Mouse (Mus musculus) spleen, postnatal 10 days (tissue): ENCODE data around the gene Mgat5.

Experiments used
- DNase-seq, 2 experiments: peaks; one replicate each; pipeline ENCODE4 v3.0.0; 2021 to 2022; ENCODE audit warnings: low spot score in 2 of 2

The Mgat5 gene

DNA sequence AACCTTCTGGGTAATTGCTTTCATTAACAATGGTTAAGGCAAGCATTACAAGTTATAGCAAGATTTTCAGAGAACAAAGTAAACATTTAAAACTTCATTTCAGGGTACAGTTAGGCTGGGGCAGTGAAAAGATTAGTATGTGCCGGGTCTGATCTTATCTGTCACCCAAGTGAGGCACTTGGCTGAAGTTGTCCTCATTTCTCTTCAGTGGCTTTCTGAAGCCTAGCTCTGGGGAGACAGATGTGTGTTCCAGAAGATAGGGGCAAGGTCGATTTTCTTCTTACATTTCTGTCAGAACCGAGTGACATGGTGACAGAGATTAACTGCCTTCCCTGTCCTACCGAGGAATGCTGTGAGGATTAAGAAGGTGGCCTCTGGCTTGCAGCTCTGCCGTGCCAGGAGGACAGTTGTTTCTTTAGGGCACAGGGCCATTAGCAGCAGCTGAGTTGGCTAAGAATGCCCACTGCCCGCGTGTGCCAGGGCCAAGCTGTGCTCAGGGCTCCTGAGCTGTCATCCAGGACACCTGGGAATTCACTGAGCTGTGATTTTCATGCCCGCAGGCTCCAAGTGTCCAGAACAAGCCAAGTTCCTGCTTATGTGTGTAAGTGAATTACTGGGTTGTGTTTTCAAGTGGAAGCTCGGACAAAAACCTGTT lies 134.1 kb downstream of the Mgat5 start:
- no peak for DNase-seq

DNA sequence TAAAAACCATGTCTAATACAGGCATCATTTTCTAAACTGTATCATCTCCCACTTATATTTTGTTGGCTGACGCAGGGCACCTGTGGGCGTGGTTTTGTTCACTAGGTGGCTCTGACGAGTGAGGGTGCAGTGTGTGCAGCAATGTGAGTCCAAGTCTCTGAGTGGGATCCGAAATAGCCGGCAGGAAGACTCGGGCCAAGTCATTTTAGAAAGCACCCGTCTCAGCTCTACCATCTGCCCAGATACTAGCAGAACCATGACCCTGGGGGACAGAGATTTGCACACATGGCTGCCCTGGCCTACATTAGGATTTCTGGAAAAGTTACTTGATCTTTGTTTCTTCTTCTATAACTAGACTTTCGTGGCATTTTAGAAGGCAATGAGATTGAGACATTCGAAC lies 135.5 kb downstream of the Mgat5 start:
- DNase-seq: no peak

DNA sequence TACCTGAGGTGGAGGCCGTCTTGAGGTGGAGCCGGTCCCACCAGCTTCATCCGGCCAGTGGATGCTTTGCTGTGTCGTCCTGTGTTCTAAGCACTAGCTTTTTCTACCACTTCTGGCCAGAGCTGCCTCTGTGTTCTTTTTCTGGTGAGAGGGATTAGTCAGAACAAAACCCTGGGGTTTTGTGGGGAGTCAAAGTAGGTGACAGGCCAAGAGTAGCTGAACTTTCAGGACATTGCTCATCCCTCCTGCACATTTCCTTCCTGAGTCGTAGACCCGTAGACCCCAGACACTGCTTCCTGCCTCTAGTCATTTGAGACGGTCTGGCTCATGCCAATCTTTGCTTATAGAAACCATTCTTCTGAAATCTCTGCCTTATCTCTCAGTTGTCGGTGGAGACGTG lies 140.1 kb downstream of the Mgat5 start:
- DNase-seq: no peak

DNA sequence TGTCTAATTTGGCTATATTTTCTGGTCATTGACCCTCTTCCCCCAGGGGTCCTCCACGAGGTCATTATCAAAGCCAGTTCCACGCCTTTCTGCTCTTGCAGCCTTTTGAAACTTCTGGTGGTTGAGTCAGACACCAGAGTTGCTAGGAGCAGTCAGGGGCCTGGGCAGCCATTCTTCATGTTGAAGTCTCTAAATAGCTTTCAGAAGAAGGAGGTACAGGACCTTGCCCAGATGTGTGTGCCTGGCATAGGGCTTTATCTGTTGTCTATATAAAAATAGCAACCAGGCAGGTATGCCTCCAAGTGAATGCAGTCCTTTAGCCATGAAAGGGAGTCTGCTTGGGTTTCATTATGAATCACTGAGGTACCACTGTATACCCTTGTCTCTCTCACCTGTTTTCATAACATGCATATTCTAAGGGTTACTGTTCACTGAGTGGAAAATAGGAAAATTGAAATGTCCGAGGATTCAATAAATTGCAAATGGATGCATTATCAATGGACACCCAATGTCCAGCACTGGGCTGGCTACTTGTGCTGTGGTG lies 141.9 kb downstream of the Mgat5 start:
- DNase-seq: no peak

DNA sequence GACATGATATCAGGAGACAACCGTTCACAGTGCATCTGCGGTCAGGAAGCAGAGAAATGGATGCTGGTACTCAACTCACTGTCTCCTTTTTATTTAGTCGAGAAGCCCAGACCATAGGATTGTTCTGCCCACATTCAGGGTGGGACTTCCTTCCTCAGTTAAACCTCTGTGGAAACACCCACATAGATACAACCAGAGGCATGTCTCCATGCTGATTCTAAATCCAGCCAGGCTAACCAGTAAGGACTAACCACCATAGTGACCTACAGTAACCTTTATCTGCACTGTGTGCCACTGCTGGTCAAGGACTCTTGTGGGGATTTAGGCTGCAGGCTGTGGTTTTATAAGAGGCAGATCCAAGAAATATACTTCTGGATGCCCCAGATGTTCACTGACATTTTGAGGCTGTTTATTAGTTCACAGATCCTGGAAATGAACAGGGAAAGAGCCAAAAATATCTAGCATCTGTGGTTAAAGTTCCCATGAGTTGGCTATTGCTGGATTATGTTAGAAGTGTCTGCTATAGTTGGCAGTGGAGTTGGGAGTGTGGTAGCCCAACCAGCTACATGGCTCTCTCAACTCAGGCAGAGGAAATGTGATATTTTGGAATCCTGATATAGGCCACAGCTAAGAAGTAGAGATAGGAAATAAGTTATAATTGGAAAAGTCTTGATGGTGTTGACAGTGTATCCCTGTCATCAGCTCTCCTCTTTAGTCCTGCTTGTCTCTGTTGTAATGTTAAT lies 143.2 kb downstream of the Mgat5 start:
- no peak for DNase-seq

DNA sequence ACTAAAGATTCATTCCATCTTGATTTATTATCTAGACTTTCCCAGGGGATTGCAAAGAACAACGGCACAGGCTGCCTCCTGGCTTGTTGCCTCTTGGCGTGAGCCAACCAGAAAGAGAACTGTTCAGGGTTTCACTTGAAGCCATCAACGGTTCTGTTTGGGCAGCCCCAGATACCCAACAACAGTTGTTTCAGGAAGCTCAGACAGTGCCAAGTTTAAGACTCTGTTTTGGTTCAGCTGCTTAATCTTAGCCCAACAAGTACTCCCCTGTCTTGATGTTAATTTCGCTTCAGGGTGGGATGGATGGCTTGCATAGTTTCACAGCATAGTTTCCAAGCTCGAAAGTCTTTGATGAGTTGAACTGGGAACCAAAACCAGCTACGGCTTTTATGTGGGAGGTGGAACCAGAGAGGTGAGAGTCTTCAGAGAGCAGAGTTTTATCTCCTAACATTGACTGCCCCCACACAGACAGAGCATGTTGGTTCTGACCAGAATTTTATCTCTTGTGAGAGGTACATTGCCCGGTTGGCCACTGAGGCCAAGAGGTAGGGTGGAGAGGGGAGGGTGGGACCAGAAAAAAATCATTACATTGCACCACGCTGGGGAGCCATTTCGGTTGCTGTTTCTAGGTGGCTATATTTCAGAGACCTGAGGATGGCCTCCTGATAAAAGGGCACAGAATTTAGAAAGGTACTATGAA lies 144.0 kb downstream of the Mgat5 start:
- no peak for DNase-seq

DNA sequence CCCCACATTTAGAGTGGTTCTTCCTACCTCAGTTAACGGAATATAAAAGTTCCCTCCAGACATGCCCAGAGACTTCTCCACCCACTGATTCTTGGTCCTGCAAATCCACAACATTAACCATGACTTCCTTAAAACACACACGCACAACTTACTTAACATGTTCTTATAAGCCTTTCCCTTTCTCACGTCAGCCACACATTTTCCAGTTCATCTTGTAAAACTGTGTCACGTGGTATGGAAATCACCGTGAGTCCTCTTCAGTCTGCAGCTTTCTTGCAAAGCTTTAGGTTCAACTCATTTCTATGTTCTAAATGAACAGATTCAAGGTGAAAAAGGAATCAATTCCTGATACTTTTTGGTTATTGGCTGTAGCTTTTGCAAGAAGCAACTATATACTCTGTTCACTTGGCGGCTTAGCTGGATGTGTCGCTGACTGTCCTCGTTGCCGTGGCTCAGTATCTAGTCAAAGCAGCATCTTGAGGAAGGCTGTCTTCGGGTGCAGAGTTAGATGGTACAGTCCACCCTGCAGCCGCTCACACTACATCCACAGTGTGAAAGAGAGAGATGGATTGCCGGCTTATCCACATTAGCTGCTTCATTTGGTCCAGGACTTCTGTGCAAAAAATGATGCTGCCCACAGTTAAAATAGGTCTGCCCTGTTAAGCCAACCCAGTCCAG lies 146.7 kb downstream of the Mgat5 start:
- DNase-seq: no peak

DNA sequence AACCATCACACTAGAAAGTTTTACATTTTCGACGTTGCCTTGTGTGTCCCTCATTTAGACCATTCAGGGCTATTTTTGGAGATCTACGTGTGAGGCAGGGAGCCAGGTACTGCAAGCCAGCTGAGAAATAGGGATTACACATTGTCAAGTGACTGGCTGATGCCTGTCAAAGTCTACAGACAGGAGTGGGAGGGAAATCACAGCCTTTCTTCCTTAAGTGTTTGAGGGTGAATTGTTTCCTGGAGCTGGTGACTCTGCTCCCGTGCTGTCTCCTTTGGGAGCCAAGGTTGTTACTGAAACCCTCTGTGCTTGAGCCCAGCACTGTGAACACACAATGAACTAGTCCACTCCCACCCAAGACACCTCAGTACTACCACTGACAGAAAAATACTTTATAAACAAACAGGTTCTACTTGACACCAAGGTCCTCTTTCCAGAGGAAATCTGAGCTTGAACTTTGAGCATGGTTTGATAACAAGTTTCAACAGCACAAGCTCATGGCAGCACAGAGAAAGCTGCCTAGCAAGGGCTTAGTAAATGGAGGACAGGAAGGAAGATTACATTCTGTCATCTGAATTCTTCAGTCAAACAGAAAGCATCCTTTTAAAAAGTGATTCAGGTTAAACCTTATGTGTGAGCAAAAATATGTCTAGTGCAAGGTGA lies 147.4 kb downstream of the Mgat5 start:
- no peak for DNase-seq

DNA sequence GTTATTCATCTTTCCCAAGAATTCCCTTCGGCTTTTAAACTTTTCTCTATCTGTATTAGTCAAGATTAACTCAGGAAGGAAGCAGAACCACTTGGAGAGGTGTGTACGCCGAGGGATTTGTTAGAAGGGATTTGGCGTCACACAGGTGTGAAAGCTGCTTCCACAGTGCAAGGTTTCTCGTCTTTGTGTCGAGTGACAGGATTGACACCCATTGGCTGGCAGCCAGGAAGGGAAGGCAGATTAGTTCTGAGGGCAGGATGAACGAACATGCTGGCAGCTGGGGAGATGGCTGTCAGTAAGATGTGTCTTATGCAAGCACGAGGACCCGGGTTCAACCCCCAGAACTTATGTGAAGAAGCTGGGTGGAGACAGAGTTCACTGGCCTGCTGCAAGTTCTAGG lies 148.6 kb downstream of the Mgat5 start:
- no peak for DNase-seq

DNA sequence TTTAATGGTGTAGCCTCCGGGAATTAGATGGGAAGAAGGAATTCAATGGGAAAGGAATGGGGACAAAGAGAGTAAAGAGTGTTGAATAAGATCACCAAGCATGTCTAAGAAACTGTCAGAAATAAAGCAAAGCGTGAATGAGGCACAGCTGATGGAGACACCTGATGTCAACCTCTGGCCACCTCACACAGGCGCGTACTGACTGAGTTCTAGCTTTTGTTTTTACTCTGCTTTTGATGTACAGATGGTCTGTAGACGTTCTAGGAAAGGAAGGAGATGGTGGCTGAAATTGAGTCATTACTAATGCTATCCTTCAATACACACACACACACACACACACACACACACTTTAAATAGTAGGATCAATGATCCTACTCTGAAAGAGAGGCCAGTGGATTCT lies 149.3 kb downstream of the Mgat5 start:
- no peak for DNase-seq

DNA sequence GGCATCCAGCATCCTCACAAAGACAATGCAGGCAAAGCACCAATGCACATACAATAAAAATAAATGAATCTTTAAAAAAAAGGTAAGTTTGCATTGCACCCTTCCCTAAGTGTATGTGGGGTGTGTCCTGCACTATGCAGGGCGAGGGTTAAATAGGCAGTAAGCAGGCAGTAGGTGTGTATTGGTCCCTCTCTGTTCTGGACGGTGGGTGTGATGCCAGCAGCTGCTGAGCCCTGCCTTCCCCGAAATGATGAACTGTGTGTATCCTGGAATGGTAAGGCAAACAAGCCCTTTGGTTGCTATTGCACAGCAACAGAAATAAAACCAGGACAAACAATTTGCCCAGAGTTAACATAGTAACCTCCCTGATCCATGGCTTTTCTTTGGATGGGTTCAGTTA lies 150.2 kb downstream of the Mgat5 start:
- no peak for DNase-seq

DNA sequence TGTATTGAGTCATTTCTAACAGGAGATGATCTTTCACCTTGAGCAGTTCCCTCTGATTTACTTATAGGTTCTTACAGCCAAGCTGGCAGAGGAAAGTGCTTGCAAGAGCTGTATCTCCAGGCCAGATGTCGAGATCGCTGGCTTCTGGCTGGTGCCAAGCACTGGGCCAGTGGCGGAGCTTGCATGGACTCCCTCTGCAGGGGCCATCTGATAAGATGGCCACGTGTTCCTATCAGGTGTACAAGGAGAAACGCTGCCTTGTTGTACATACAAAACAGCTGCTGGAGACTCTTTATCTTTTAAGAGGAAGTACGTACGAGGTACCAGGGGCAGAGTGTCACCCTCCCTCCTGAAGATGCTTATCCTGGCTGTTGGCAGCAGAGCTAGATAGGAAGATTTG lies 158.8 kb downstream of the Mgat5 start:
- no peak for DNase-seq

DNA sequence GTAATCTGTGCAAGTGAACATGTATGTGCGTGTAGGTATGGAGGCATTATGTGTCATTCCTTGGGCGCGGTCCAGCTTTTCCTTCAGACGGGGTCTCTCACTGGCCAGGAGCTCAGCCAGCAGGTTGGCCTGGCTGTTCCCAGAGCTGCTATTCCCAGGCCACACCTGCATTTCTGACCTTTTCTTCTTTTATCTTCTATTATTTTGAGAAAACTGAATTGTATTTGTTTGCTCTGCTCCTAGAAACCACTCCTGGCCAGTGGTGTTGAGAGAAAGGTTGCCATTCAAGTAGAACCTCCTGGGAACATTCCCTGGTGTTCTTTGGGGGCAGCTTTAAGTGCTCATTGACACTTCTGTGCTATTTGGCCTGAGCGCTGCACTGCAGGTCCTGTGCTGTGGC lies 160.9 kb downstream of the Mgat5 start:
- no peak for DNase-seq

DNA sequence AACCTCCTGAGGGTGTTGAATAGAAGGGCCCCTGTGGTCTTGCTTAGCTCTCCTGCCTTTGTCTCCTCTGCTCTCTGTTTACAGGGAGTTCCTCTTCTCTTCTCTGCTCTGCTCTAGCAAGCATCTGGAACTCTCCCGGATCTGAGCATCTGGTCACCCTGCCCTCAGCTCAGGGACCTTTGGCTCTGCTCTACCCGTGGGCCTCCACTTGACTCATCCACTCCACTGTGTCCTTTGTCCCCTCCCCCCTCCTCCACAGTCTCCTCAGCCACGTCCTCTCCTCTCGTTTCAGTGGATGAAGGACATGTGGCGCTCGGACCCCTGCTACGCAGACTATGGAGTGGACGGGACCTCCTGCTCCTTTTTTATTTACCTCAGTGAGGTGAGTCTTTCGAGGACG lies 161.3 kb downstream of the Mgat5 start:
- DNase-seq: no peak

DNA sequence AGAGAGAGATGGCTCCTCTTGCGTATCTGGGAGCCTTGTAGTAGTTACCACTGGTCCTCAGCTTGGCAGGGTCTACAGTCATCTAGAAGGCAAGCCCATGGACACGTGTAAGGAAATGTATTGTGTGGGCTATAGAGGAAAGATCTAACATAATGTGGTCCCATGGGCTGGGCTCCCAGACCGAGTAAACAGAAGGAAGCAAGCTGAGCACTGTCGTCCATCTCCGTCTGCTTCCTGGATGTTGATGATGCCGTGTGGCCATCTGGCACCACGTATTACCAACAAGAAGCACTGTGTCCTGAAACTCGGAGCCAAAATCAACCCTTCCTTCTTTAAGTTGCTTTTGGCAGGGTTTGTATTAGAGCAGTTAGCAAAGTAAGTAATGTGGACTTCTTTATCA lies 163.7 kb downstream of the Mgat5 start:
- DNase-seq: no peak

DNA sequence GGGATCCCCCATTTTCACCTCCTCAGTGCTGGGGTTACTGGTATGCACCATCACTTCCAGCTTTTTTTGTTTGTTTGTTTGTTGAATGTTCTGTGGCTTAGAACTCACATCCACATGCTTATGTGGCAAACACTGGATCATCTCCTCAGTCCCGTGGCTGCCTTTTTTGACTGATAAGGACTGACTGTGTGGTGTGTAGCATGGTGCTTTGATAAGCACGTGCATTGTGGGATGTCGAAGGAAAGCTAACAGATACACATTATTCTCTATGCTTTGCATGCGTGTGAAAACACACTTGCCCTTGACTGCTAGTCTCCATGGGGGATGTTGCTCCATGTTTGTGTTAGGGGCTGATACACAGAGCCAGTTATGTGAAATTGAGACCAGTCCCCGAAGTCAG lies 164.7 kb downstream of the Mgat5 start:
- no peak for DNase-seq

DNA sequence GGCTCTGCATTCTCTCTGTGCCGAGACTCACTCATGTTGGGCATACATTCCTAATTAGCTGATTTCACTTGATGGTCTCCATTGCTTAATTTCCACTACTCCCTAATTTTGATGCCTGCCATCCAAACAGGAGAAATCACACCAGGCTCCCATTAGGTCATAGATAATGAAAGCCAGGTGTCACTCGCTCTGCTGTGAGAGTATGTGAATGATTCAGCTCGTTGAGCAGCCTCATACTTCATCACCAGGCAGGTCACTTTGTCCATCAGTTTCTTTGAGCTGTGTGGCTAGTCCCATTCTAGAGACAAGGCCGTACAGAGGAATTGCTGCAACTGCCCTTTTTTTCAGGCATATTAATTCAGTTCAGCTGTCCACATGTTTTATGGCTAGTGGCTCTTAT lies 167.3 kb downstream of the Mgat5 start:
- DNase-seq: no peak

DNA sequence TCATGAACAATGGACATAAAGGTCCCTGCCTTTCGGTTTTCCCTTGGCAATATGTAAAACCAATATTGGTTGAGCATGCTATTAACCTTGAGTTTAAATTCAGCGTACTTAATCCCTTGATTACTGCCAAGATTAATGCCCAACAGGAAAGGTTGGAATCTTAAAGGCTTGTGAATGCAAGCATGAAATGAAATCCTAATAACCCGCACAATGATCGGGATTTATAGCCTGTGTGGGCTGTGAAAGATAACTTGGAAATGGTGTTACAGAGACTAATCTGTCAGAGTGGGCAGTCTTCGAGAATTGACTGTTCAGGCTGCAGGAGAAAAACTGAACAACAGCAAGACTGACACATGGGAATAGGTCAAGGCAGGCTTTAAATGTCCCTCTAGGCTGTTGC lies 168.7 kb downstream of the Mgat5 start:
- no peak for DNase-seq

DNA sequence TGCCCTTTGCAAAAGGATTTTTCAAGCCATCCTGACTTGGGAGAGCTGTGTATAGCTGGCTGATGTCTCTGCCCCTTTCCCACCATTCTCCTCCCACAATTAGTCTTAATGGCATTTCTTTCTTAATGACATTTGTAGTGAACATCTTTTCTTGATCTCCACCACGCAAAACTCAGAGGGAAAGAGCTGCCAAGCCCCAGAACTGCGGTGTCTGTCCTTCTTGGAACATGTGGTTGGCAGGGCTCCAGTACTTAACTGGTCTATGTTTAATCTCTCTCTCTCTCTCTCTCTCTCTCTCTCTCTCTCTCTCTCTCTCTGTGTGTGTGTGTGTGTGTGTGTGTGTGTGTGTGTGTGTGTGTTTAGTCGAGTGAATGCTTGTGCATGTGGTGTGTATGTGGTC lies 169.3 kb downstream of the Mgat5 start:
- DNase-seq: no peak

DNA sequence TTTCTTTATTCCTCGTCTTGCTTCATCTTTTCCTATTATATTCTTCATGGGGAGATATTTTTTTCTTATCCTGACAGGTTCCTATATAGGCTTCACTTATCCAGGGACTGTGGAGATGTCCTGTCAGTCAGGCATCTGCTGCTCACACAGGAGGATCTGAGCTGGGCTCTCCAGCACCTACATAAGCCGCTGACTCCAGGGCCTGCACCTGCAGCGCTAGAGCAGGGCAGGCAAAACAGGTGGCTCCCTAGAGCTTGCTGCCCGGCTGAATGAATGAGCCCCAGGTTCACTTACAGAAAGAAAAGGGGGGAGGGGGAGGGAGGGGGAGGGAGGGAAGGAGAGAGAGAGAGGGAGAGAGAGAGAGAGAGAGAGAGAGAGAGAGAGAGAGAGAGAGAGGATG lies 175.3 kb downstream of the Mgat5 start:
- no peak for DNase-seq

DNA sequence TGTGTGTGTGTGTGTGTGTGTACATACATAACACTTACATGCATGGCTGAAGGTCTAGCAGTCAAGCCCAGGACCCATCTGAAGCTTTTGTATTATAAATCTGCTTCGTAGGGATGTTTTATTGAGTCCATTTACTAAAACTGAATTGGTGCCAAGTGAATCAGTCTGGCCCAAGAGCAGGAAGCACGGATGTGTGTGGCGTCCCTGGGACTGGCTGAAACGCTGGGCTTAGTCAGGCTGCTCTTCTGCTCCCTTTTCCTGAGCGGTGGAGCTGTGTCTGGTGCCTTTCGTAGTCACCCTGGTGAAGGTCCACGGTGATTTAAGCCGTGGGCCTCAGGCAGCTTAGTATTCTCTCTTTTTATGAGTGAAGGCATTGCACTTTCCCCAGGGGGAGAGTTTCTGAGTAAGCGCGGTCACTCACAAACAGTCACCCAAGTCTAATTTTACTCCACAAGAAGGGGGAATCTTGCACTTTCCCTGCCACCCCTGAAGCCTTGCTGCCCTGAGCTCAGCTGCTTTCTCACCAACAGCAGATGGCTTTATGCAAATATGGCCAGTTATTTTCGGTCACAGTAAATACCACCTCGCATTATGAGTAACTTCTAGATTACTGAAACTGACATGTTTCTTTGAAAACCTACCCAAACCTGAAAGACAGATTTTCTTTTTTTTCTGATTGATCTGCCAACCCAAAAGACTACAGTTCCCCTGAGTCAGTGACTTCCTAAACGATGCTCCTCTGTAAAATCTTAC lies 176.1 kb downstream of the Mgat5 start:
- no peak for DNase-seq
